Mouse (Mus musculus) c-Kit-positive CD71-positive TER-119-positive erythroid progenitor cells, embryonic 14.5 days (primary cell): ENCODE results near the gene Bag2.
"Not testable (repeated sequence)": the region's sequence is repeated elsewhere in the genome, so short reads cannot be mapped to it uniquely, and the experiment has no call there.

Experiments
- DNase-seq: peaks from one replicate; pipeline ENCODE4 v3.0.0-alpha.2; 2013; ENCODE audit warnings: low spot score

Bag2 gene

DNA sequence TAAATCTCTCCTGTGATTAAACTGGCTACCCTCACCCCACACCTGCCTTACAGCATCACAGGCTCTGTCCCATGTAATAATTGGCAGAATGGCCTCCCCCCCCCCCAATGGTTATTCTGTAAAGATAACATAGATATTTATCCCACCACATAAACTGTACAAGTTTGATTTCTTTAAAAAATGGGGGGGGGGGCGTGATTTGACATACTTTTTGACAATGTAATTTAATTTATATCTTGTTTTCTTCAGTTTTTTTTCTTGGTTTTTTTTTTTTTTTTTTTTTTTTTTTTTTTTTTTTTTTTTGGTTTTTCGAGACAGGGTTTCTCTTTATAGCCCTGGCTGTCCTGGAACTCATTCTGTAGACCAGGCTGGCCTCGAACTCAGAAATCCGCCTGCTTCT lies 7.9 kb downstream of the Bag2 start:
- DNase-seq: not testable (repeated sequence)

- DNase-seq: no peak
Measured at GRCm38 (mm10) chr1:33749109-33749508, 8.5 kb downstream of the Bag2 start.

- DNase-seq: no peak
Measured at GRCm38 (mm10) chr1:33745901-33746300, 11.7 kb downstream of the Bag2 start.

GRCm38 (mm10) chr1:33744815-33745214 lies 12.8 kb downstream of the Bag2 start:
- not testable (repeated sequence) for DNase-seq

- peak; percentile 26 for DNase-seq
Measured at GRCm38 (mm10) chr1:33742903-33743302, 14.7 kb downstream of the Bag2 start.

- peak; percentile 74 for DNase-seq
Measured at GRCm38 (mm10) chr1:33739302-33739701, 18.3 kb downstream of the Bag2 start.

DNA sequence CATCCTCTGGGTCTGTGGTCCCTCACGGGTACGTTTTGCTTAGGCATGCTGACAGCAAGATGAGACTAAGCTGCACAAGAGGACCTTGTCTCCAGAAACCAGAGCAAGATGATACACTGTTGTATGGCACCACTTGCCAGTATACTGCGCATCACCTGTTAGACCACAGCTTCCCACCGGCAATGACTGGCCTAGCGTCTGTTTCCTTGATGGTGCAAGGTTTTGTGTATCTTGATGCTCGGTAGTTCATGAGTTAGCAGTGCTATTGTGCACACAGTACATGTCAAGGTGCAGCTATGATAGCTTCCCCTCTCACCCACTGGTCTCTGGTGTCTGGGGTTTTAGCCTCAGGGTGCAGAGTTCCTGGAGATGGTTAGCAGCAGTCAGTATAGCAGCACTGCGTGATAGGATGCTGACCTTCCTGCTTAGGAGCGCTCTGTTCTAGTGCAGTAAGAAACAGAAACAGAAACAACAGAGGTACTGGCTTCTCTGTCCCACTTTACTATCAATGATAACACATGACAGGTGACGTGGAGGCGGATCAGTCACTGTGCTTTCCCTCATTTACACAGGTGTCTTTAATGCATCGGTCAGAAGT lies 18.8 kb downstream of the Bag2 start:
- no peak for DNase-seq

- DNase-seq: no peak
Measured at GRCm38 (mm10) chr1:33738281-33738680, 19.3 kb downstream of the Bag2 start.

DNA sequence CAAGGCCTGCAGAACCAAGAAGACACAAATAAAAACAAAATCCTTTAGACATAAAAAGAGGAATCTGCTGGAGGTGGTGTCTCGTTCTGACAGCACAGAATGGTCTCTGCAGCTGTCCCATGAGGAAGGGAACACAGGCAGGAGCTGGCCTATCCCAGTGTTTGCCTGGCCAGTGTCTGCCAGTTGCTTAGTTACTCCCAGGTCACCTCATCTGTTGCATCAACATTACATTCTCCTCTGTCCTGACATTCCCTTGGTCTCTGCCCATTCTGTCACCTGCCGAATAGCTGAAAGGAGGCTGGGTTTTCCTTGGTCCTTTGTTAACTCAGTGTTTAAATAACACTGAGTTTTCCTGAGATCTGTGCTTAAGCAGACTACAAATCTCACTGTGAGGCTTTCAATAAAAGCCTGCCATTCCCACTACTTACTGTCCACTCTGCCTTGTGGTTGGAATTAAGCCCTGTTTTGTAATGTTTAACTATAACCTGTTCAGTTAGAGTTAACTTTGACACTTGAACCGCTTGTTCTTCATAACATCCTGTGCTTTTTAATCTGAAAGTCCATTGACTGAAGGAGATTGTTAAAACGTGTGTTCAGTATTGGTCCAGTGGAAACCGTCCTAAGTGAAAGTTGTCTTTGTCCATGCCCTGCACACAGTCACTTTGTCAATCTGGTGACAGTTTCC lies 23.5 kb downstream of the Bag2 start:
- no peak for DNase-seq

GRCm38 (mm10) chr1:33733044-33733443 lies 24.6 kb downstream of the Bag2 start:
- DNase-seq: no peak

DNA sequence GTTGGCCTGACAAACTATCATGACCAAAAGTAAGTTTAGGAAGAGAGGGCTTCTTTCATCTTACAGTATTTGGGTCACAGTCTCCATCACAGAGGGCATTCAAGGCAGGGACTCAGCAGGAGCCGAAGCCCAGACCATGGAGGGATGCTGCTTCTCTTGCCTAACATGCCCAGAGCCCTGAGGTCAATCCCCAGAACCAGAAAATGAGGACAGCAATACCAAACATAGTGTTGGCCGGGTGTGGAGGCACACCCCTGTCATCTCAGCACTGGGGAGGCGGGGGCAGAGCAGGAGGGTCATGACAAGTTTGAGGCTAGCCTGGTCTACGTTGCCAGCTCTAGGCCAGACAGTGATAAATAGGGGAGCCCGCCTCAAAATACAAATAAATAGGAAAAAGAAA lies 32.5 kb downstream of the Bag2 start:
- DNase-seq: no peak

DNA sequence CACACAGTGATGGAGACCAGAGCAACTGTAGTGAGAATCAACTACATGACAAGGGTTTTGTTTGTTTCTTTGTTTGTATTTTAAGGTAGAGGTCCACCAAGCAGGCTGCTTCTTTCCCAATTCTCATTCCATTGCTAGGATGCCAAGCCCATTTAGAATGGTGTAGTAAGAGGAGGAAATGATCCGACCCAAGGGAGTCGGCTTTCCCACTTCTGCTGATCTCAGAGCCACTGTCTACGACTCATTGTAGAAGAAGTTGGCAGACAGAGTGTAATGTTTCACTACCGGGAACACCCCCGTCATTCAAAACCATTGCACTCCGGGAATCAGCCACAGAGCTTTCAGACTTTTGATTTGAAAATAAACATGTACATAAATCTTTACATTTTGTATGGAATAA lies 33.1 kb downstream of the Bag2 start:
- DNase-seq: no peak

DNA sequence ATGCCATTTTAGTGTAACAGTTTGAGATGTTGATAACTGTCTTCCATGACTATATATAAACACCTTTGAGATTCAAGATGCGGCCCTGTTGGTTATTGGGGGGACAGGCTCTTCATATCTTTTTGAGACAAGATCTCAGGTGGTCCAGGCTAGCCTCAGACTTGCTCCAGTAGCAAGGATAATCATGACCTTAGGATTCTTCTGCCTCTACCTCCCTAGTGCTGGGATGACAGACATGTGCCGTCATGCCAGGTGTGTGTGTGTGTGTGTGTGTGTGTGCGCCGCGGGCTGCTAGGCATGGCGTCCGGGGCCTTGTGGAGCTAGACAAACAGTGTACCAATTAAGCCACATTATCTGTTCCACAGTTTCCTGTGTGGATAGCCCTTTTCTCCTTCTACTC lies 36.6 kb downstream of the Bag2 start:
- no peak for DNase-seq

DNA sequence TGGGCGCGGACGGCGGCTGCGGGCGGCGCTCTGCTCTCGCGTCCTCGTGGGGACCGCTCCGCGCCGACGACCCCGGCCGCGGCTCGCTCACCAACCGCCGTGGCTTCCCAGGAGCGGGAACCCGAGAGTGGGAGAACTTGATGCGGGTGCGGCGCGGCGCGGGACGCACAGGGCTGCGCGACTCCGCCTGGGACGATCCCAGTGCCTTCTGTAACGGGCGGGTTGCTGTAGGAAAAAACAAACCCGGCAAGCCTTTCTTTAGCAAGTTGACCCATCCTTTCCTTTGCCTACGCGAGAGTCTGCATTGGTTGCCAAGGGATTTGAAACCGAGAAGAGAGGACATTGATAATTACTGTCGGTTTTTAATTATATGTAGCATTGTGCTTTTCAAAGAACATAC lies 37.4 kb downstream of the Bag2 start:
- no peak for DNase-seq

DNA sequence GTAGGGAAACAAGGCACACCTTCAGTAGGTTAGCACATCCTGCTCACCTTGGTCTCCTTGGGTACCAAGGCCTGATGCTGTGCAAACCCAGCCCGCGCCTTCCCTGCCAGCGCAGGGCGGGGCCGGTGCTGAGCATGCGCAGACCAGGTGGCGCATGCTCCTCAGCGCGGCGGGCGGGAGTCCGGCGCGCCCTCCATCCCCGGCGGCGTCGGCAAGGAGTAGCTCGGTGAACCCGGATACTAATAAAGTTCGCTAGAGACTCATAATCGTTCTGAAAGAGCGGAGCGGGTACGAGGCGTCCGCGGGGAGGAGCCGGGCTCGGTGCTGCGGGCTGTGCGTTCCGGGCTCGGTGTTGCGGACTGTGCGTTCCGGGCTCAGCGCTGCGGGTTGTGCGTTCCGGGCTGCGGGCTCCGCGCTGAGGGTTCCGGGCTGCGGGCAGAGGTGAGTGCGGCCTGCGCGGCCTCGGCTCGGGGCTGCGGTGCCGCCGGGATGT lies 37.8 kb downstream of the Bag2 start, which contains the start of gene Rab23:
TSS of gene Rab23 (plus strand) at position 155 of the 493 bp plus-strand sequence.
- DNase-seq: peak; percentile 77

- no peak for DNase-seq
Measured at GRCm38 (mm10) chr1:33717636-33718035, 40.0 kb downstream of the Bag2 start.

DNA sequence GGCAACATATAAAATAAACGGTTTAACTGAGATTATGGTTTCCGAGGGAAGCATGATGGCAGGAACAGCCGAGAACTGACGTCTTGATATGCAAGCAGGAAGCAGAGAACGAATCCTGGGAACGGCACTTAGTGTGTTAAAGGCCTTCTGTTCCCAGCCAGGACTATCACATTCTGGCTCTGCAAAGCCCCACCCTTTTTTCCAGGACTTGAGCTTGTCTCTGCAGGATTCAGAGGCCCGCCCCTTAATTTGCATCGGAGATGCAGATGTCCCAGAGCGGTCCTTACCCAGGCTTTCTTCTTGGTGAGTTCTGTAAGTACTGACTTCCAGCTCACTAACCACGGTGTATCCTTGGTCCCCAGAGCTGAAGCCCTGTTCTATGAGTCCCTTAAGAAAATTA lies 42.8 kb downstream of the Bag2 start:
- DNase-seq: no peak

DNA sequence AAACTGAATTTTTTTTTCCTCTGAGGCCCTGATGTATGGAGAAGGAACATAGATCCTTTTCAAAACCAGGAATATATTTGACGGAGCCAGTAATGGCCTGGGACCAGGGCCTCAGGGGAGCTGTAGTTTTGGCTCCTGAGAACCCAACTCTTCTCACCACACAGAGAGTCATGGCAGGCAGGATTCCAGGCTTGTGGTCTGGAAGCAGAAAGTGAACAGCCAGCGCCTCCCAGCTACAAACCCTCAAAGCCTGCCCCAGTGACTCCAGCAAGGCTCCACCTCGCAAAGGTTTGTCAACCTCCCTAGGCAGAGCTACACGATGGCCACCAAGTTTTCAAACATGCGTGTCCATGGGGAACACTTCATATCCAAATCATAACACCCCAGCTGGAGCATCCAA lies 45.6 kb downstream of the Bag2 start:
- DNase-seq: no peak

GRCm38 (mm10) chr1:33709615-33710014 lies 48.0 kb downstream of the Bag2 start:
- peak; percentile 18 for DNase-seq

DNA sequence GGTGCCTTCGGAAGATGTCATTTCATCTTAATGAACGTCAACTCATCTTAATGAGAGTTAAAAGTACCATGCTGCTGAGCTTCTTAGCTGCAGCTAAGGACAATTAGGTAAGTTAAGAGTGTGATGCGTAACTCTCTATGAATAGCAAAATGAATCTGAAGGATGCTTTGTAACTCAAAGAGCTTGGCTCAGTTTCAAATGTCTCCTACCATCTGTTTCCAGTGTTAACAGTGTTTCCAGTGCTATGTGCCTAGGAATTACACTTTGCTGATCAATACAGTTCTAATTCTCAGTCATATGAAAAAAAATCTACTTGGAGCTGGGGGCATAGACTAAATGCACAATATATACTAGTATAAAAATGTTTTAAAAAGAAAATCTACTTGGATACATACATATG lies 56.4 kb downstream of the Bag2 start:
- DNase-seq: no peak

GRCm38 (mm10) chr1:33696016-33696415 lies 61.6 kb downstream of the Bag2 start:
- no peak for DNase-seq
